Mouse (Mus musculus): ENCODE data around the gene Arih1. TPM values are rescaled to one million over a fixed set of nuclear protein-coding genes. Genes with fewer than 3 reads are reported as not detected.

Arih1 gene
- total RNA-seq, 1 experiment from 2014 or later, result 69.5 TPM

DNA sequence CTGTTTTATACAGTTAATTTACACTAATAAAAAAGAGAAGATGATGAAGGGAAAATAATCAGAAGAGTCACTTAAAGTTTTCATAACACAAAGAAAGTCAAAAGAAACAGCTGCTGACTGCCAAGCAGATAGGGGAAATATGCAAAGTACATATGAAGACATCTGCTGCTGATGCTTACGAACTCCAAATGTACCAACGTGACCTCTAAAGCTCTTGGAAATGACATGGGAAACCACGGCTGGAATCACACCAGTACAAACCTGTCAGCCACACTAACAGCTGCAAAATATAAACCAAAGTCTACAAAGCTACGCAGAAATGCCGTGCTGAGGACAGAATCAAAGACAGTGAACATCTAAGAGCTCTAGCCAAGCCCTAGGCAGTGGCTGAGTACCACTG is 147.3 kb downstream of the Arih1 start:
- no peak for ATAC-seq (replicated peaks; ENCODE audit: low read depth, poor library complexity, severe bottlenecking)

- ATAC-seq (replicated peaks; ENCODE audit: low read depth, poor library complexity, severe bottlenecking), result no peak
These were observed 148.0 kb downstream of the Arih1 start for GRCm38 (mm10) chr9:59338411-59338810.

Other genes starting within 250 kb of the Arih1 start
- gene Adpgk, start 195.1 kb downstream of the Arih1 start, total RNA-seq (2017), result 32.6 and 44.6 TPM in 2 replicates
- 7.4 and 12.3 TPM in 2 replicates for gene Bbs4, start 133.1 kb downstream of the Arih1 start, total RNA-seq (2017)
- 82.6 and 83.8 TPM in 2 replicates for gene Hexa, start 52.9 kb upstream of the Arih1 start, total RNA-seq (2017)
- gene Tmem202, start 53.2 kb upstream of the Arih1 start, total RNA-seq (2017), result not detected in 2 replicates
- gene Celf6, start 91.3 kb upstream of the Arih1 start, total RNA-seq (2017), result not detected in 2 replicates
- 23.0 and 57.8 TPM in 2 replicates for gene Parp6, start 130.7 kb upstream of the Arih1 start, total RNA-seq (2017)
- 418 and 473 TPM in 2 replicates for gene Pkm, start 169.8 kb upstream of the Arih1 start, total RNA-seq (2017)
- not detected in 2 replicates for gene Gramd2, start 193.5 kb upstream of the Arih1 start, total RNA-seq (2017)

Measured in common myeloid progenitor, adult 5-6 weeks (primary cell).